Mouse (Mus musculus): ENCODE results near the gene Hmg20b. TPM values are rescaled to one million over a fixed set of nuclear protein-coding genes. Genes with fewer than 3 reads are reported as not detected.

Hmg20b gene
- polyA plus RNA-seq, 1 experiment from 2014 or later = 109 TPM

- H3K27ac ChIP-seq = peak within 1 kb of the TSS; percentile 91
- peak; percentile 93 for DNase-seq (ENCODE audit: low spot score)
- H3K36me3 ChIP-seq = peaks cover 6% of the 10 kb centered on the region; the same call in 1 of the 2 replicates
- 1% methylated on average over 79 of the region's 79 CpGs for WGBS
- H3K4me3 ChIP-seq = peak within 1 kb of the TSS; percentile 92
- H3K9me3 ChIP-seq = no peaks in the 10 kb centered on the region
- peaks cover 78% of the 10 kb centered on the region for H3K4me1 ChIP-seq
- peaks cover 5% of the 10 kb centered on the region; the same call in 1 of the 2 replicates for H3K27me3 ChIP-seq (ENCODE audit: insufficient read depth, poor library complexity, severe bottlenecking)
These were observed 6.9 kb upstream of the Hmg20b start, which contains the start of gene Mfsd12 for GRCm38 (mm10) chr10:81356991-81357844. Gene Mfsd12 (plus strand): TSS chr10:81357491.

GRCm38 (mm10) chr10:81356352-81356990, 6.2 kb upstream of the Hmg20b start:
- H3K9me3 ChIP-seq = no peaks in the 10 kb centered on the region
- peaks cover 77% of the 10 kb centered on the region for H3K4me1 ChIP-seq
- whole genome bisulfite sequencing = 52% methylated on average over 12 of the region's 12 CpGs
- H3K36me3 ChIP-seq = no peaks in the 10 kb centered on the region; the same call in 1 of the 2 replicates
- no peaks in the 10 kb centered on the region for H3K27me3 ChIP-seq (ENCODE audit: insufficient read depth, poor library complexity, severe bottlenecking)
- DNase-seq (ENCODE audit: low spot score) = no peak
- peak overlapping the region; percentile 92 for H3K4me3 ChIP-seq
- peak overlapping the region; percentile 65; the same call in 1 of the 2 replicates for H3K27ac ChIP-seq

- Histone ChIP-seq H3K9me3 (no peaks in the 10 kb centered on the region), H3K27ac (no peak overlapping the region), H3K27me3 (ENCODE audit: insufficient read depth, poor library complexity, severe bottlenecking) (no peaks in the 10 kb centered on the region), H3K4me1 (peaks cover 73% of the 10 kb centered on the region), H3K36me3 (no peaks in the 10 kb centered on the region), H3K4me3 (no peak overlapping the region)
- 62% methylated on average over 4 of the region's 4 CpGs for WGBS
- DNase-seq (ENCODE audit: low spot score) = no peak
These were observed 5.3 kb upstream of the Hmg20b start for GRCm38 (mm10) chr10:81355533-81355932.

GRCm38 (mm10) chr10:81354738-81355477, 4.6 kb upstream of the Hmg20b start:
- 0 out of 2 replicates have a peak overlapping the region, but pooled peaks have one; percentile 2 for H3K27ac ChIP-seq
- H3K27me3 ChIP-seq (ENCODE audit: insufficient read depth, poor library complexity, severe bottlenecking) = no peaks in the 10 kb centered on the region
- DNase-seq (ENCODE audit: low spot score) = no peak
- no peaks in the 10 kb centered on the region for H3K36me3 ChIP-seq
- H3K4me1 ChIP-seq = peaks cover 66% of the 10 kb centered on the region
- H3K9me3 ChIP-seq = no peaks in the 10 kb centered on the region
- 58% methylated on average over 9 of the region's 9 CpGs for WGBS
- no peak overlapping the region for H3K4me3 ChIP-seq

- Histone ChIP-seq H3K4me3 (no peak overlapping the region), H3K27ac (no peak overlapping the region), H3K27me3 (ENCODE audit: insufficient read depth, poor library complexity, severe bottlenecking) (peaks cover 9% of the 10 kb centered on the region; the same call in 1 of the 2 replicates), H3K36me3 (peaks cover 18% of the 10 kb centered on the region), H3K4me1 (peaks cover 65% of the 10 kb centered on the region), H3K9me3 (no peaks in the 10 kb centered on the region)
- 18% methylated on average over 9 of the region's 9 CpGs for WGBS
- DNase-seq (ENCODE audit: low spot score) = no peak
These were observed 1.5 kb upstream of the Hmg20b start for GRCm38 (mm10) chr10:81351678-81352291.

- Histone ChIP-seq H3K27ac (peak overlapping the region; percentile 96), H3K27me3 (ENCODE audit: insufficient read depth, poor library complexity, severe bottlenecking) (peaks cover 24% of the 10 kb centered on the region), H3K4me3 (peak overlapping the region; percentile 85), H3K4me1 (peaks cover 57% of the 10 kb centered on the region), H3K36me3 (peaks cover 30% of the 10 kb centered on the region), H3K9me3 (no peaks in the 10 kb centered on the region)
- no peak for DNase-seq (ENCODE audit: low spot score)
- WGBS = 1% methylated on average over 29 of the region's 29 CpGs
These were observed 324 bp downstream of the Hmg20b start for GRCm38 (mm10) chr10:81349961-81350350.

- Histone ChIP-seq H3K4me1 (peaks cover 49% of the 10 kb centered on the region), H3K9me3 (no peaks in the 10 kb centered on the region), H3K27ac (peak overlapping the region; percentile 96), H3K4me3 (peak overlapping the region; percentile 85), H3K36me3 (peaks cover 30% of the 10 kb centered on the region), H3K27me3 (ENCODE audit: insufficient read depth, poor library complexity, severe bottlenecking) (peaks cover 32% of the 10 kb centered on the region)
- 4% methylated on average over 12 of the region's 12 CpGs for WGBS
- DNase-seq (ENCODE audit: low spot score) = no peak
These were observed 1.1 kb downstream of the Hmg20b start for GRCm38 (mm10) chr10:81349146-81349545.

- 9% methylated on average over 55 of the region's 55 CpGs for WGBS
- H3K27me3 ChIP-seq (ENCODE audit: insufficient read depth, poor library complexity, severe bottlenecking) = peaks cover 56% of the 10 kb centered on the region
- peak; percentile 93 for DNase-seq (ENCODE audit: low spot score)
- H3K4me1 ChIP-seq = peaks cover 52% of the 10 kb centered on the region
- H3K4me3 ChIP-seq = peak overlapping the region; percentile 54
- peak overlapping the region; percentile 73; the same call in 1 of the 2 replicates for H3K27ac ChIP-seq
- no peaks in the 10 kb centered on the region for H3K9me3 ChIP-seq
- peaks cover 30% of the 10 kb centered on the region for H3K36me3 ChIP-seq
These were observed 3.7 kb downstream of the Hmg20b start for GRCm38 (mm10) chr10:81346453-81347067.

GRCm38 (mm10) chr10:81345162-81345534, 5.1 kb downstream of the Hmg20b start:
- WGBS = 82% methylated on average over 4 of the region's 4 CpGs
- peaks cover 61% of the 10 kb centered on the region for H3K4me1 ChIP-seq
- peaks cover 30% of the 10 kb centered on the region for H3K36me3 ChIP-seq
- no peak overlapping the region for H3K4me3 ChIP-seq
- peaks cover 71% of the 10 kb centered on the region for H3K27me3 ChIP-seq (ENCODE audit: insufficient read depth, poor library complexity, severe bottlenecking)
- DNase-seq (ENCODE audit: low spot score) = no peak
- no peak overlapping the region for H3K27ac ChIP-seq
- no peaks in the 10 kb centered on the region for H3K9me3 ChIP-seq

- Histone ChIP-seq H3K4me1 (peaks cover 60% of the 10 kb centered on the region), H3K4me3 (no peak overlapping the region; the same call in 1 of the 2 replicates), H3K27me3 (ENCODE audit: insufficient read depth, poor library complexity, severe bottlenecking) (peaks cover 73% of the 10 kb centered on the region), H3K27ac (no peak overlapping the region), H3K9me3 (no peaks in the 10 kb centered on the region), H3K36me3 (peaks cover 30% of the 10 kb centered on the region)
- DNase-seq (ENCODE audit: low spot score) = no peak
- WGBS = 43% methylated on average over 8 of the region's 8 CpGs
These were observed 5.7 kb downstream of the Hmg20b start for GRCm38 (mm10) chr10:81344421-81345161.

- DNase-seq (ENCODE audit: low spot score) = no peak
- H3K4me3 ChIP-seq = peak within 1 kb of the TSS; percentile 61
- H3K27ac ChIP-seq = peak within 1 kb of the TSS; percentile 50
- peaks cover 48% of the 10 kb centered on the region for H3K4me1 ChIP-seq
- peaks cover 20% of the 10 kb centered on the region for H3K36me3 ChIP-seq
- peaks cover 83% of the 10 kb centered on the region for H3K27me3 ChIP-seq (ENCODE audit: insufficient read depth, poor library complexity, severe bottlenecking)
- no peaks in the 10 kb centered on the region for H3K9me3 ChIP-seq
- WGBS = 6% methylated on average over 64 of the region's 67 CpGs
These were observed 7.4 kb downstream of the Hmg20b start, which contains the start of gene Gipc3 for GRCm38 (mm10) chr10:81342686-81343505. Gene Gipc3 (minus strand): TSS chr10:81343266.
